In genomic region chr2:12126580-12126979, GRCm38 (mm10) we compare ENCODE assay signal across 24 mouse cellular contexts.
"Had no signal": no experiment of that assay in that cellular context is flagged by ENCODE, and none has a peak within 500 bp of the region (broad histone marks: within the 10 kb centered on the region; RNA-seq: fewer than 3 reads in every experiment).

No protein-coding gene starts in this region.

- H3K4me3 ChIP-seq: heart, adult 2 months; heart, embryonic 13.5 days; heart, embryonic 15.5 days; hindbrain, embryonic 13.5 days; hindbrain, embryonic 15.5 days; layer of hippocampus, adult 2 months; left cerebral cortex, adult 2 months; limb, embryonic 12.5 days; liver, embryonic 13.5 days; liver, embryonic 15.5 days had no signal

- H3K27me3 ChIP-seq: heart, embryonic 13.5 days; heart, embryonic 15.5 days; hindbrain, embryonic 13.5 days; hindbrain, embryonic 15.5 days; limb, embryonic 12.5 days; liver, embryonic 13.5 days; liver, embryonic 15.5 days had no signal

- H3K36me3 ChIP-seq: heart, embryonic 15.5 days; hindbrain, embryonic 13.5 days; hindbrain, embryonic 15.5 days; liver, embryonic 13.5 days; liver, embryonic 15.5 days had no signal

- H3K4me1 ChIP-seq: heart, embryonic 13.5 days; heart, embryonic 15.5 days; hindbrain, embryonic 13.5 days; hindbrain, embryonic 15.5 days; limb, embryonic 12.5 days; liver, embryonic 13.5 days; liver, embryonic 15.5 days had no signal

- H3K9me3 ChIP-seq: heart, embryonic 13.5 days; heart, embryonic 15.5 days; hindbrain, embryonic 13.5 days; hindbrain, embryonic 15.5 days; limb, embryonic 12.5 days; liver, embryonic 13.5 days; liver, embryonic 15.5 days had no signal

- H3K4me2 ChIP-seq: heart, embryonic 11.5 days; heart, embryonic 13.5 days; heart, embryonic 15.5 days; hindbrain, embryonic 13.5 days; hindbrain, embryonic 15.5 days; limb, embryonic 12.5 days; liver, embryonic 11.5 days; liver, embryonic 13.5 days; liver, embryonic 15.5 days had no signal

- H3K27ac ChIP-seq: heart, adult 2 months; heart, embryonic 13.5 days; heart, embryonic 15.5 days; hindbrain, embryonic 13.5 days; hindbrain, embryonic 15.5 days; hindbrain, postnatal 0 days; layer of hippocampus, adult 2 months; left cerebral cortex, adult 2 months; limb, embryonic 12.5 days; liver, embryonic 13.5 days; liver, embryonic 15.5 days had no signal

- H3K9ac ChIP-seq: heart, embryonic 13.5 days; heart, embryonic 15.5 days; hindbrain, embryonic 13.5 days; hindbrain, embryonic 15.5 days; limb, embryonic 12.5 days; liver, embryonic 13.5 days; liver, embryonic 15.5 days had no signal

- DNase-seq: gastrocnemius, postnatal 14 days; gastrocnemius, postnatal 36 days; heart, adult 11 months; heart, adult 2 months; heart, postnatal 14 days; heart, postnatal 36 days; kidney, adult 18-20 months; kidney, adult 8-10 months; kidney, postnatal 14 days; kidney, postnatal 4 days; liver; liver, embryonic 13.5 days had no signal

- ATAC-seq: forebrain, embryonic 16.5 days; hindbrain, postnatal 0 days had no signal
